Mouse (Mus musculus) neural tube, embryonic 12.5 days (tissue): ENCODE measurements at regions not wholly inside any gene's neighbourhood (a gene's known extent, or its start where the extent isn't known, plus 50 kb on each side); places are given as distances from the start of the nearest gene placed in this dataset.
A peak's percentile ranks its signal among the peaks of the same experiment; 100 is the strongest.

ENCODE experiments used
- ATAC-seq: fragments of 200-750 bp; cut with Nextera tagmentation; 2 replicates; pipeline ENCODE4 v1.8.0; 2017; ENCODE audit warnings: low read depth, mild to moderate bottlenecking, moderate TSS enrichment, moderate library complexity; ENCODE audit not compliant: low FRiP score
- H3K27ac ChIP-seq: fragments of 300-500 bp; sonication (generic); 2 replicates; pipeline ENCODE4 v1.5.1; 2016
- H3K27me3 ChIP-seq: fragments of 300-500 bp; sonication (generic); replicated peaks from 2 replicates; pipeline ENCODE4 v1.6.1; 2016; ENCODE audit warnings: mild to moderate bottlenecking
- H3K36me3 ChIP-seq: fragments of 300-500 bp; sonication (generic); 2 replicates; pipeline ENCODE4 v1.6.1; 2016; ENCODE audit warnings: mild to moderate bottlenecking
- H3K4me1 ChIP-seq: fragments of 300-500 bp; sonication (generic); 2 replicates; pipeline ENCODE4 v1.6.1; 2016
- H3K4me2 ChIP-seq: fragments of 300-500 bp; sonication (generic); replicated peaks from 2 replicates; pipeline ENCODE4 v1.6.1; 2016; ENCODE audit warnings: mild to moderate bottlenecking
- H3K4me3 ChIP-seq: fragments of 300-500 bp; sonication (generic); 2 replicates; pipeline ENCODE4 v1.5.1; 2016
- H3K9ac ChIP-seq: fragments of 300-500 bp; sonication (generic); 2 replicates; pipeline ENCODE4 v1.6.1; 2016; ENCODE audit warnings: mild to moderate bottlenecking
- H3K9me3 ChIP-seq: fragments of 300-500 bp; sonication (generic); 2 replicates; pipeline ENCODE4 v1.6.1; 2016; ENCODE audit warnings: mild to moderate bottlenecking
- WGBS: fragments of 180-500 bp; shearing (Covaris S2); methylation state at CpG from one replicate; pipeline ENCODE4 v1.1.7; 2016; 5-methylcytosine and 5-hydroxymethylcytosine counted together

- Histone ChIP-seq H3K36me3 (no peaks in the 10 kb centered on the region), H3K27ac (no peak overlapping the region), H3K27me3 (no peaks in the 10 kb centered on the region), H3K4me1 (no peaks in the 10 kb centered on the region), H3K4me2 (no peak overlapping the region), H3K9me3 (no peaks in the 10 kb centered on the region), H3K9ac (no peak overlapping the region), H3K4me3 (no peak overlapping the region)
- 86% methylated on average over 4 of the region's 4 CpGs for WGBS
- no peak for ATAC-seq
Observed at GRCm38 (mm10) chr1:168012069-168012468, 323.0 kb downstream of the Lmx1a start.

- Histone ChIP-seq H3K9ac (no peak overlapping the region), H3K9me3 (no peaks in the 10 kb centered on the region), H3K4me1 (no peaks in the 10 kb centered on the region), H3K27me3 (no peaks in the 10 kb centered on the region), H3K36me3 (no peaks in the 10 kb centered on the region), H3K4me2 (no peak overlapping the region), H3K4me3 (no peak overlapping the region), H3K27ac (no peak overlapping the region)
- WGBS, result 85% methylated on average over 5 of the region's 5 CpGs
- no peak for ATAC-seq
Observed at GRCm38 (mm10) chr1:168012611-168013010, 323.6 kb downstream of the Lmx1a start.

- H3K4me3 ChIP-seq, result no peak overlapping the region
- H3K4me1 ChIP-seq, result no peaks in the 10 kb centered on the region
- WGBS, result 82% methylated on average over 5 of the region's 5 CpGs
- no peak overlapping the region for H3K9ac ChIP-seq
- no peaks in the 10 kb centered on the region for H3K27me3 ChIP-seq
- H3K27ac ChIP-seq, result no peak overlapping the region
- no peaks in the 10 kb centered on the region for H3K9me3 ChIP-seq
- no peak overlapping the region for H3K4me2 ChIP-seq
- no peak for ATAC-seq
- no peaks in the 10 kb centered on the region for H3K36me3 ChIP-seq
Observed at GRCm38 (mm10) chr1:168016375-168016890, 327.4 kb downstream of the Lmx1a start.

DNA sequence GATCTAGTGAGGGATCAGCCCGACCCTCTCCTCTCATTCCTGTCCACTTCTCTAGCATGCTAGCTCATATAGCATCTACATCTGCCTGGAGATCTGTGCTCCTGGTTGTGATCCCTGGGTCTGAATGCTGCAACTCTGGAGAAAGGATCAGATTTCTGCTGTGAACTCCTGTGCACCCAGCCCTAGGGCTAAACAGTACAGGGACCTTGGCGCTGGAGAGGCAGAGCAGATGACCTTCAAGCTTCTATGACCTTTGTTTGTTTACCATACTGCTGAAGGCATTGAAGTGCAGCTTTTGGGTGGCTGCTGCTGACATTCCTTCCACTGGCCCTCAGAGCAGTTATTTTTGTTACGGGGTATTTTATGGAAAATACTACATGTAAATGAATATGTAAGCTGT lies 337.4 kb downstream of the Lmx1a start:
- no peak overlapping the region for H3K4me3 ChIP-seq
- H3K9me3 ChIP-seq, result no peaks in the 10 kb centered on the region
- no peak overlapping the region for H3K27ac ChIP-seq
- no peak overlapping the region for H3K9ac ChIP-seq
- no peaks in the 10 kb centered on the region for H3K27me3 ChIP-seq
- WGBS, result 73% methylated on average over 3 of the region's 3 CpGs
- no peaks in the 10 kb centered on the region for H3K4me1 ChIP-seq
- no peak for ATAC-seq
- H3K36me3 ChIP-seq, result no peaks in the 10 kb centered on the region
- no peak overlapping the region for H3K4me2 ChIP-seq

DNA sequence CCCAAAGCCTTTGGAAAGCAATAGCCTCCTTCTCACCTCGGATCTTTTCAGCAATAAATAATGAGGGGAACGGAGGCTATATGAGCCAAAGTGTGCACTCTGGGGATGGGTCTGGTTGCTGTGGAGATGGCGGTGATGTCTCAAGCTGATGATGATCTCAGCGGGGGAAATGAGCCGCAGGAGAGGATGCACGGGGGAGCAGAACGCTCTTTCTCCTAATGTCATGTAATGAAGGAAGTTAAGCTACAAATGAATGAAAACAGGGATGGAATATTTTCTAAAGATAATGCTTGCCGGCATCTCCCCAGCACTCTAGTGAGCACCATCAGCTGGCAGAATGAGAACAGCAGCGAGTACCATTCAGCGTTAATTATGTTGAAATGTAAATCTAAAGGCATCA lies 355.7 kb downstream of the Lmx1a start:
- no peaks in the 10 kb centered on the region for H3K9me3 ChIP-seq
- ATAC-seq, result peak; percentile 39; the same call in 1 of the 2 replicates
- no peaks in the 10 kb centered on the region for H3K36me3 ChIP-seq
- no peak overlapping the region for H3K9ac ChIP-seq
- H3K27ac ChIP-seq, result no peak overlapping the region
- peak overlapping the region; percentile 36; the same call in 1 of the 2 replicates for H3K4me2 ChIP-seq
- no peaks in the 10 kb centered on the region for H3K27me3 ChIP-seq
- 39% methylated on average over 10 of the region's 10 CpGs for WGBS
- no peak overlapping the region for H3K4me3 ChIP-seq
- H3K4me1 ChIP-seq, result peaks cover 24% of the 10 kb centered on the region

DNA sequence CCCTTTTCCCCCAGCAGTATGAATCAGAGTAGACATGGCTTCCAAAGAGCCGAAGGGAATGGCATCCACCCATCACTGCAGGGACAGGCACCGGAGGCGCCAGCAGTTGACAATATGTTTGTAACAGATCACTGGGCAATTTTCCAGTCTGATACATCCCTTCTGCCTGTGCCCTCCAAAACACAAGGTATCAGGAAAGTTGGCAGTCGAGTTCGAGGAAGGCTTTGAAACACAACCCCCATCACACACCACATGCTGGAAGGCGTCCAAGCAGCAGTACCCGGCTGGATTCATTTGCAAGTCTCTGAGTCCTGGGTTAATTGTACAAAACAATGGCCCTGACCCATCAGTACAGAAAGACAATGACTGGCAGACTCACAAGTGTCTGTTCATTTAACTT lies 357.3 kb downstream of the Lmx1a start:
- H3K27me3 ChIP-seq, result no peaks in the 10 kb centered on the region
- no peak overlapping the region for H3K9ac ChIP-seq
- WGBS, result 37% methylated on average over 7 of the region's 7 CpGs
- H3K4me2 ChIP-seq, result no peak overlapping the region
- ATAC-seq, result peak; percentile 87
- H3K4me3 ChIP-seq, result no peak overlapping the region
- no peaks in the 10 kb centered on the region for H3K9me3 ChIP-seq
- H3K36me3 ChIP-seq, result no peaks in the 10 kb centered on the region
- H3K4me1 ChIP-seq, result peaks cover 24% of the 10 kb centered on the region
- H3K27ac ChIP-seq, result 0 out of 2 replicates have a peak overlapping the region, but pooled peaks have one; percentile 42

- no peaks in the 10 kb centered on the region for H3K9me3 ChIP-seq
- no peak overlapping the region for H3K4me3 ChIP-seq
- no peak overlapping the region for H3K9ac ChIP-seq
- peak; percentile 60 for ATAC-seq
- 0 out of 2 replicates have a peak overlapping the region, but pooled peaks have one; percentile 42 for H3K27ac ChIP-seq
- H3K4me2 ChIP-seq, result no peak overlapping the region
- H3K27me3 ChIP-seq, result no peaks in the 10 kb centered on the region
- 60% methylated on average over 1 of the region's 1 CpGs for WGBS
- H3K36me3 ChIP-seq, result no peaks in the 10 kb centered on the region
- peaks cover 24% of the 10 kb centered on the region for H3K4me1 ChIP-seq
Observed at GRCm38 (mm10) chr1:168046749-168047148, 357.7 kb downstream of the Lmx1a start.

- Histone ChIP-seq H3K27me3 (no peaks in the 10 kb centered on the region), H3K9me3 (no peaks in the 10 kb centered on the region), H3K36me3 (no peaks in the 10 kb centered on the region), H3K4me1 (peaks cover 17% of the 10 kb centered on the region), H3K4me2 (no peak overlapping the region), H3K4me3 (no peak overlapping the region), H3K27ac (no peak overlapping the region), H3K9ac (no peak overlapping the region)
- no peak for ATAC-seq
- 90% methylated on average over 3 of the region's 3 CpGs for WGBS
Observed at GRCm38 (mm10) chr1:168049965-168050364, 360.9 kb downstream of the Lmx1a start.

DNA sequence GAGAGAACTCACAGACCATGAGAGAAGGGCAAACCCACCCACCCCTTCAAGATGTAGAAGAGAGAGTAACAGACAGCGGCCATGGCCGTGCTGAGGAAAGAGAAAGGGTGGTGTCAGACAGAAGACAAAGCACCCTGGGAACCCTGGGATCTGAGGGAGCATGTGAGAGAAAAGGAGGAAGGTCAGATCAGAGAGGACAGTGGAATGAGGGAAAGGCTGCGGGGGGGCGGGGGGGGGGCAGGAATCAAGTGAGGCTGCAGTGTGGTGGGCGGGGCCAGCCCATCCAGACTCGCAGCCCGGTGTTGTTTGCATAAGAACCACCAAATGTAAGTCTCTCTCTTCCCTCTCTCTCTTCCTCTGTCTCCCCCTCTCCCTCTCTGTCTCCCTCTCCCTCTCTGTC lies 367.4 kb downstream of the Lmx1a start:
- 3% methylated on average over 6 of the region's 7 CpGs for WGBS
- no peaks in the 10 kb centered on the region for H3K9me3 ChIP-seq
- no peak overlapping the region for H3K27ac ChIP-seq
- no peak overlapping the region for H3K4me3 ChIP-seq
- H3K9ac ChIP-seq, result no peak overlapping the region
- peaks cover 4% of the 10 kb centered on the region; the same call in 1 of the 2 replicates for H3K4me1 ChIP-seq
- H3K4me2 ChIP-seq, result peak overlapping the region; percentile 33
- H3K27me3 ChIP-seq, result no peaks in the 10 kb centered on the region
- ATAC-seq, result peak; percentile 70
- H3K36me3 ChIP-seq, result no peaks in the 10 kb centered on the region

- H3K9me3 ChIP-seq, result no peaks in the 10 kb centered on the region
- H3K9ac ChIP-seq, result no peak overlapping the region
- no peaks in the 10 kb centered on the region for H3K27me3 ChIP-seq
- H3K4me3 ChIP-seq, result no peak overlapping the region
- 74% methylated on average over 9 of the region's 9 CpGs for WGBS
- peaks cover 4% of the 10 kb centered on the region; the same call in 1 of the 2 replicates for H3K4me1 ChIP-seq
- no peaks in the 10 kb centered on the region for H3K36me3 ChIP-seq
- no peak overlapping the region for H3K4me2 ChIP-seq
- H3K27ac ChIP-seq, result no peak overlapping the region
- no peak for ATAC-seq
Observed at GRCm38 (mm10) chr1:168057479-168057878, 368.4 kb downstream of the Lmx1a start.

DNA sequence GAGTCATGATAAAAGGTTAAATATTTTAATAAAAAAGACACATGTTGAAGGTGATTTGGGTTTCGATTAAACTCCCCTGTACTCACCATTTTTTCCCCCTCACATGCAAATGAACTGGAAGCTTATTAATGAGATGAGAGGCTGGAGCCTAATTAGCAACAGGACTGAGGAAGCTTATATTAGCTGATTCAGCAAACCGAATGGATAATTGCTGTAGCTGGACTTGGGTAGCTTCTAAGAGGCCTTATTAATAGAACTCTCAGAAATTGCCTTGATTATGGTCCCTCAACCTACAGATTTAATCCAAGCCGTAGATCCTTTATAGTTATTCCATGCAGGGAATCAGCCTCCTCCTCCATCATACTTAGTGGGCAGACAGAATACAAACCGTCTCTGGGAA lies 369.7 kb downstream of the Lmx1a start:
- H3K4me3 ChIP-seq, result no peak overlapping the region
- no peak overlapping the region for H3K9ac ChIP-seq
- H3K4me1 ChIP-seq, result peaks cover 4% of the 10 kb centered on the region; the same call in 1 of the 2 replicates
- H3K4me2 ChIP-seq, result no peak overlapping the region
- no peak overlapping the region for H3K27ac ChIP-seq
- WGBS, result 81% methylated on average over 4 of the region's 4 CpGs
- H3K27me3 ChIP-seq, result no peaks in the 10 kb centered on the region
- no peaks in the 10 kb centered on the region for H3K36me3 ChIP-seq
- H3K9me3 ChIP-seq, result no peaks in the 10 kb centered on the region
- ATAC-seq, result no peak

DNA sequence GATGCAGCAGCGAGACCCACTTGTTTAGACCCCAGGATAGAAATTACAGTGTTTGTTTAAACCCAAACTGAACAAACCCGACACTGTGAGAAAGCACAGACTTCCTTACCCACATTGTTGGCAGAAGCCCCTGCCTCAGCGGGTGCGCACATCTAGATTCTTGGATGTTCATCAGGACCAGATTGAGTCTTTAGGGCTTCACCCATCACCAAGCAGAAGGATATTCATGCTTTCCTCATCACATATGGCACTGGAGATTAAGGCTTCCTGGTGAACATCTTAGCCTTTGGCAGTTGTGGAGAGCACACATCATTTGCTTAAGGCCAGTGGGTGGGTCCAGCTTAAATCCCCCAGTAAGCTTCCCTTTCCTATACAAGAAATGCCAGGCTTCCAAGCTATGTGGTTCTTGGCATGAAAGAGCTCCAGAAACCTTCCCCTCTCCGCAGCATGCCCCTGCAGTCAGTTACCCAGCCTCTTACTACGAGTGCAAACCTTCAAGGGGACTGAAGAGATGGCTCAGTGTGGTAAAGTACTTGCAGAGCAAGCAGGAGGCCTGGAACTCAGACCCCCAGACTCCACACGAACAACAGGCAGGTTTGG lies 367.9 kb downstream of the Pbx1 start:
- Histone ChIP-seq H3K27ac (no peak overlapping the region), H3K9me3 (no peaks in the 10 kb centered on the region), H3K4me2 (no peak overlapping the region), H3K9ac (no peak overlapping the region), H3K27me3 (no peaks in the 10 kb centered on the region), H3K4me3 (no peak overlapping the region), H3K36me3 (no peaks in the 10 kb centered on the region), H3K4me1 (peaks cover 7% of the 10 kb centered on the region; the same call in 1 of the 2 replicates)
- no peak for ATAC-seq
- 83% methylated on average over 7 of the region's 7 CpGs for WGBS

DNA sequence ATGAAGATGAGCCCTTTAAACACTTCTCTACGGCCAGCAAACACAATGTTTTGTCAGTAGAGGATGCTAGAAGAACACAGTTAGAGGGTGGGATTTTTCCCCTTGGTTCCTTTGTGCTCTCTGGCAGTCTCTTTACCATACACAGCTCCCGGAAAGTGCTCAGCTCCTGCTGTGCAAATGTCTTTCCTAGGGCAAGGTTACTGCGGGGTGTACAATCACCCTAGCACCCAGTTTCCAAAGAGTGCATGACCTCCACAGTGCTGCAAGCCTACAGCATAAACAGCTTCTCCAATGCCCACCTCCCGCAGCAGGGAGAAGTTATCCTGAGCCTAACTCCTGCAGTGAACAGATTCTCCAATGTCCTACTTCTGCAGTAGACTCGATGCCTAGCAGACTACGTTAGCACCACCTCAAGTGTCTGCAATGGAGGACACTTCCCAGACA lies 366.4 kb downstream of the Pbx1 start:
- no peak overlapping the region for H3K9ac ChIP-seq
- no peak for ATAC-seq
- no peak overlapping the region for H3K4me3 ChIP-seq
- peaks cover 7% of the 10 kb centered on the region; the same call in 1 of the 2 replicates for H3K4me1 ChIP-seq
- no peaks in the 10 kb centered on the region for H3K36me3 ChIP-seq
- no peaks in the 10 kb centered on the region for H3K9me3 ChIP-seq
- H3K4me2 ChIP-seq, result no peak overlapping the region
- WGBS, result 42% methylated on average over 6 of the region's 6 CpGs
- H3K27ac ChIP-seq, result no peak overlapping the region
- no peaks in the 10 kb centered on the region for H3K27me3 ChIP-seq
